Mouse (Mus musculus): Measurements from ENCODE around the gene Nhsl2.

- TF ChIP-seq CTCF (IDR thresholded peaks at IDR 0.05; ENCODE audit: borderline replicate concordance, extremely low read depth, insufficient read depth, insufficient read length), result no peak
- no peak for TF ChIP-seq POLR2A (IDR thresholded peaks at IDR 0.05; ENCODE audit: borderline replicate concordance, extremely low read depth, insufficient read depth, insufficient read length, poor library complexity, severe bottlenecking)
Observed at GRCm38 (mm10) chrX:102032431-102032830, 183.2 kb downstream of the Nhsl2 start.

Measured in brain, embryonic 14.5 days (tissue).